Mouse (Mus musculus) ZHBTc4 (cell line): ENCODE data around the gene Olfr794.

Experiments
- DNase-seq: peaks from one replicate; pipeline ENCODE4 v3.0.0-alpha.2; 2011; ENCODE audit warnings: low read depth, low spot score

The Olfr794 gene

DNA sequence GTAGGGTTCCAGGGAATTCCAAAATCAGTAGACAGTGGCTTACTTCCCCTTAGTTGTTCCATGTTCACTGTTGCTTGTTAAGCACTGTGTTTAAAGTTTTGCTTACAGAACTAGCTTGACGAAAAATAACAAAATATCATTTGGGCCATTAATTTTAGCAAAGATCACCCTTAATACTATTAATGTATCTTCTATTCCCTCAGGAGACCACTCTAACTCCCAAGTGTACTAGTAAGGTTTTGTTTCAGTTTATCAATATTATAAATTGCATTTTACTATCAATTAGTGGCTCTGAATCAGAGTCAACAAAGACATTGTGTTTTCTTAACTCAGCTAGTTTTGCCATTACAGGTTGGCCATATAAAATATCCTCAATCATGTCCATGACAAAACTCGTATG, at the start of gene Olfr794:
Gene Olfr794 (plus strand): TSS at position 301 of the 400 bp plus-strand sequence.
- no peak for DNase-seq

DNA sequence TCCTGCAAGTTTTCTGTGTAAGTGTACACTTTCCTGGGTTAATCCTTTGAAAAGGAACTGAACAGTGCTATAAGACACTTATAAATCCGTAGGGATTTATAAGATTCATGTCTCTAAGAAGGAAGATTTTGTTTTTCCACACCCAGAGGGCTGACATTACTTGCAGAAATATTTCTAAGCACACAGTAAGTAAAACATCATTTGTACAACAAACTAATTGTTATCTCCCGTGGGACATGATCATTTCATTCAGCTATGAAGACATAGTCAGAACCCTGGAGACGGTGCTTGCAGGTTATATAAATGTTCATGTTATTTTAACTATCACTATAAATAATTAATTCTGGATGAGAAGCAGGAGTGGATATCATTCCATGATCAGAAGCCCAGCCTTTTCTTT, 46.0 kb upstream of the Olfr794 start, which contains the start of gene Olfr791:
Gene Olfr791 (plus strand): TSS at position 301 of the 400 bp plus-strand sequence.
- DNase-seq: no peak

DNA sequence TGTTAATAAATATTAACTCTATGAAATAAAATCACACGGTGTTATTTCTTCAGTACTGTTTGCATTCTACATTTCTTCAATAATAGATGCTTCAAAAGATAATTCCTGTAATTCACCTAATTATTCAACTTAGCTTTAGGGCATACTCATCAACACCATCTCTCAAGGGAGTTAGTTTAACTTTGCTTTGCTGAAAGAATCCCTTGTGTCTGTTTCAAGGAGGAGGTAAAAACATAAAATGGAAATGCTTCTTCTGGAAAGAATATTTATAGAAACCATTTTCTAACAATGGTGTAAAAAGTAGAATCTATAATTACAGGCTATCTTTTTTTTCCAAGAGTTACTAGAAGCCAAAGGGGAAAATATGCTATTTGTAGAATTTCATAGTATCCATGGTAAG, 28.6 kb upstream of the Olfr794 start, which contains the start of gene Olfr792:
Gene Olfr792 (plus strand): TSS at position 301 of the 400 bp plus-strand sequence.
- DNase-seq: no peak

DNA sequence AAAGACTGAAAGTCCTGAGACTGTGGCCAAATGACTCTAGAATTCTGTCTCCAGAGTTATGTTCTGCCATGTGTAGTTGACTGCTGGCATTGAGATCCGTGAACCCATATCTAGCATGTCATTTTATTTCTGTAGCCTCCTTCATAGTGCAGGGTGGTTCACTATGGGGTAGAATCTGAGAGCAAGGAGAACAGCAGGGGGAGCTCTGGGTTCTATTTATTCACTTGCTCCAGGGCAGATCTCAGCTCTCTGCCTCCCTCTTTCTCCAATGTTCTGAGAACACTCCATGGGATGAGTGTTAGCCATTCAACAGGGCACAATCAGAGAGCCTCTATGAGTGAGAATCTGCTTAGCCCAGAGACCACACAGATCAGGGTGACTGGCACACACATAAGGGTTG, 18.1 kb upstream of the Olfr794 start:
- DNase-seq: peak; percentile 37

GRCm38 (mm10) chr10:129577066-129577465, 9.6 kb downstream of the Olfr794 start:
- DNase-seq: no peak

- DNase-seq: no peak
Observed at GRCm38 (mm10) chr10:129612470-129612869, 45.0 kb downstream of the Olfr794 start, which contains the start of gene Olfr796. TSS of gene Olfr796 (minus strand) at chr10:129612570.

DNA sequence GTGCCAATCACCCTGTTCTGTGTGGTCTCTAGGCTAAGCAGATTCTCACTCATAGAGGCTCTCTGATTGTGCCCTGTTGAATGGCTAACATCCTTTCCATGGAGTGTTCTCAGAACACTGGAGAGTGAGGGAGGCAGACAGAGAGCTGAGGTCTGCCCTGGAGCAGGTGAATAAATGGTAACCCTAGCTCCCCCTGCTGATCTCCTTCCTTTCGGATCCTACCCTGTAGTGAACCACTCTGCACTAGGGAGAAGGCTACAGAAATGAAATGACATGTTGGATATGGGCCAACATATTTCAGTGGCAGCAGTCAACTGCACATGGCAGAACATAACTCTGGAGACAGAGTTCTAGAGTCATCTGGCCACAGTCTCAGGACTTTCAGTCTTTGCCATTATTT, 54.3 kb downstream of the Olfr794 start:
- DNase-seq: peak; percentile 18
